Mouse (Mus musculus) CH12.LX (cell line): ENCODE data around the gene Pitpnm2. TPM values are rescaled to one million over a fixed set of nuclear protein-coding genes. Genes with fewer than 3 reads are reported as not detected.

Experiments used
- DNase-seq: peaks from one replicate; pipeline ENCODE4 v3.0.0-alpha.2; 2013; ENCODE audit errors: extremely low read depth
- H3K27ac ChIP-seq: 2 replicates; pipeline ENCODE4 v1.5.1; 2012; ENCODE audit warnings: low read depth, mild to moderate bottlenecking, control low read depth, moderate library complexity; ENCODE audit not compliant: insufficient read depth
- H3K27me3 ChIP-seq: replicated peaks from 2 replicates; pipeline ENCODE3; 2012; ENCODE audit warnings: inconsistent platforms
- H3K36me3 ChIP-seq, 2 experiments: replicated peaks in 1 of 2; 2 replicates each; pipeline versions ENCODE3 to v1.6.1; 2012; ENCODE audit warnings: inconsistent platforms in 1 of 2, low read length in 1 of 2, mild to moderate bottlenecking in 1 of 2, mixed read lengths in 1 of 2, moderate library complexity in 1 of 2; ENCODE audit not compliant: control insufficient read depth in 1 of 2, insufficient read depth in 1 of 2
- H3K4me1 ChIP-seq, 2 experiments: 2 replicates each; pipeline ENCODE4 v1.6.1; 2012; ENCODE audit warnings: inconsistent platforms in 1 of 2, moderate library complexity in 1 of 2; ENCODE audit not compliant: insufficient read depth in 2 of 2, control insufficient read depth in 1 of 2
- H3K4me2 ChIP-seq: 2 replicates; pipeline ENCODE4 v1.6.1; 2012; ENCODE audit warnings: low read depth, mild to moderate bottlenecking, control low read depth; ENCODE audit not compliant: poor library complexity, insufficient read depth, severe bottlenecking
- H3K4me3 ChIP-seq, 3 experiments: fragments of 150-350 bp in 1 of 3; sonication (generic) in 1 of 3; replicated peaks in 1 of 3; 2 replicates each; pipeline versions ENCODE3 to v1.5.1; 2011 to 2012; ENCODE audit warnings: low read depth in 2 of 3, low read length in 2 of 3, mild to moderate bottlenecking in 2 of 3, moderate library complexity in 2 of 3, control low read depth in 1 of 3, improper control_type of control experiment in 1 of 3, inconsistent platforms in 1 of 3, mixed read lengths in 1 of 3; ENCODE audit not compliant: poor library complexity in 1 of 3
- H3K79me2 ChIP-seq: replicated peaks from 2 replicates; pipeline ENCODE4 v1.6.1; 2012; ENCODE audit warnings: mild to moderate bottlenecking, moderate library complexity; ENCODE audit not compliant: control insufficient read depth, poor library complexity, insufficient read depth, severe bottlenecking; ENCODE audit errors: extremely low read depth
- H3K9ac ChIP-seq: 2 replicates; pipeline ENCODE4 v1.6.1; 2012; ENCODE audit warnings: low read depth, mild to moderate bottlenecking, control low read depth, moderate library complexity; ENCODE audit not compliant: insufficient read depth
- H3K9me3 ChIP-seq: replicated peaks from 2 replicates; pipeline ENCODE3; 2012; ENCODE audit warnings: low read length, inconsistent platforms, mixed read lengths
- CHD1 ChIP-seq: IDR thresholded peaks from 2 replicates; pipeline ENCODE4 v1.6.1; 2012; ENCODE audit warnings: low read depth, low read length, improper control_type of control experiment, inconsistent platforms
- CTCF ChIP-seq, 2 experiments: IDR thresholded peaks in 1 of 2; conservative IDR thresholded peaks in 1 of 2; 2 replicates each; pipeline ENCODE4 v1.5.1; 2011 to 2012; ENCODE audit warnings: low read depth in 2 of 2, low read length in 2 of 2, improper control_type of control experiment in 1 of 2, inconsistent platforms in 1 of 2, mild to moderate bottlenecking in 1 of 2, moderate library complexity in 1 of 2
- HCFC1 ChIP-seq: IDR thresholded peaks from 2 replicates; pipeline ENCODE4 v1.6.1; 2012; ENCODE audit warnings: low read depth, mild to moderate bottlenecking, inconsistent platforms, low read length, improper control_type of control experiment
- MEF2A ChIP-seq: IDR thresholded peaks from 2 replicates; pipeline ENCODE4 v1.6.1; 2014; ENCODE audit warnings: low read depth, mild to moderate bottlenecking, inconsistent platforms, low read length, improper control_type of control experiment, borderline replicate concordance
- MXI1 ChIP-seq: IDR thresholded peaks from 2 replicates; pipeline ENCODE4 v1.6.1; 2011; ENCODE audit warnings: mild to moderate bottlenecking, low read depth, low read length, improper control_type of control experiment
- MYC ChIP-seq: IDR thresholded peaks from 2 replicates; pipeline ENCODE4 v1.6.1; 2011; ENCODE audit warnings: low read depth, mild to moderate bottlenecking, improper control_type of control experiment, low read length
- NELFE ChIP-seq: IDR thresholded peaks from 2 replicates; pipeline ENCODE4 v1.6.1; 2011; ENCODE audit warnings: low read depth, low read length, improper control_type of control experiment
- NRF1 ChIP-seq: IDR thresholded peaks from 2 replicates; pipeline ENCODE4 v1.6.1; 2014; ENCODE audit warnings: low read depth, mild to moderate bottlenecking, inconsistent platforms, low read length, improper control_type of control experiment, moderate library complexity
- PAX5 ChIP-seq: IDR thresholded peaks from 2 replicates; pipeline ENCODE4 v1.6.1; 2012; ENCODE audit warnings: low read length, inconsistent platforms, mixed read lengths
- SMC3 ChIP-seq: IDR thresholded peaks from 2 replicates; pipeline ENCODE4 v1.6.1; 2011; ENCODE audit warnings: low read depth, low read length, improper control_type of control experiment
- TBP ChIP-seq: conservative IDR thresholded peaks from 2 replicates; pipeline ENCODE4 v1.6.1; 2011; ENCODE audit warnings: low read depth, low read length, improper control_type of control experiment
- USF1 ChIP-seq: IDR thresholded peaks from 2 replicates; pipeline ENCODE4 v1.6.1; 2014; ENCODE audit warnings: low read depth, mild to moderate bottlenecking, inconsistent platforms, low read length, improper control_type of control experiment
- ZC3H11A ChIP-seq: IDR thresholded peaks from 2 replicates; pipeline ENCODE4 v1.6.1; 2012; ENCODE audit warnings: low read depth, mild to moderate bottlenecking, inconsistent platforms, low read length, improper control_type of control experiment
- ZKSCAN1 ChIP-seq: IDR thresholded peaks from 2 replicates; pipeline ENCODE4 v1.6.1; 2012; ENCODE audit warnings: low read depth, inconsistent platforms, low read length, improper control_type of control experiment, borderline replicate concordance
- dilution Hi-C: fragments of 300-500 bp; cut with MboI; formaldehyde crosslinking; loops from 2 replicates; pipeline ENCODE4 v1.14.3; 2020; ENCODE audit warnings: low sequenced_read_pairs; ENCODE audit not compliant: extremely low pct_unique_long_range_greater_than_20kb, extremely low pct_ligation_motif_present
- in situ Hi-C: fragments of 300-500 bp; cut with MboI; formaldehyde crosslinking; loops from 3 replicates; pipeline ENCODE4 v1.14.3; 2019; ENCODE audit warnings: low sequenced_read_pairs, low pct_ligation_motif_present, low pct_unique_long_range_greater_than_20kb, mixed read lengths
- polyA plus RNA-seq: library from polyadenylated mRNA; unstranded; fragments of >175 nt; gene quantifications from 2 replicates; pipeline ENCODE4 v1.2.1, GENCODE M21; 2012; ENCODE audit warnings: low read depth; ENCODE audit not compliant: insufficient read length
- total RNA-seq, 2 experiments: library from RNA; depleted of rRNA; stranded (reverse); fragments of 300-350 nt in 1 of 2; fragments of >200 nt in 1 of 2; gene quantifications; 2 replicates each; pipeline ENCODE4 v1.2.3; 2012 to 2014

Pitpnm2 gene
- total and polyA plus RNA-seq, 3 experiments, result 1.0 to 11.9 (median 5.3) TPM

- TF ChIP-seq PAX5 (no peak), MXI1 (no peak), ZKSCAN1 (no peak), CTCF (conservative IDR thresholded peaks at IDR 0.05 in 1 of 2, IDR thresholded peaks at IDR 0.05 in 1 of 2; ENCODE audit: low read depth in 2 of 2, low read length in 2 of 2) (no peak), TBP (no peak), NRF1 (no peak), ZC3H11A (no peak), CHD1 (no peak), HCFC1 (no peak), USF1 (no peak), NELFE (no peak), MEF2A (no peak)
- Histone ChIP-seq H3K36me3 (peaks cover 35 to 47% of the 10 kb centered on the region in 2 experiments), H3K4me3 (no peak overlapping the region), H3K9ac (no peak overlapping the region), H3K27ac (no peak overlapping the region), H3K4me2 (no peak overlapping the region), H3K27me3 (no peaks in the 10 kb centered on the region), H3K79me2 (peaks cover 10% of the 10 kb centered on the region), H3K9me3 (no peaks in the 10 kb centered on the region), H3K4me1 (peaks cover 15 to 50% of the 10 kb centered on the region in 2 experiments)
- no peak for DNase-seq
- dilution Hi-C loops, result no loop called here
- in situ Hi-C loops, result loop anchor here (5.0 kb wide), 1 partner anchor 38 kb away; no protein-coding TSS in a partner anchor
Measured at GRCm38 (mm10) chr5:124114276-124115025, 135.1 kb downstream of the Pitpnm2 start.

DNA sequence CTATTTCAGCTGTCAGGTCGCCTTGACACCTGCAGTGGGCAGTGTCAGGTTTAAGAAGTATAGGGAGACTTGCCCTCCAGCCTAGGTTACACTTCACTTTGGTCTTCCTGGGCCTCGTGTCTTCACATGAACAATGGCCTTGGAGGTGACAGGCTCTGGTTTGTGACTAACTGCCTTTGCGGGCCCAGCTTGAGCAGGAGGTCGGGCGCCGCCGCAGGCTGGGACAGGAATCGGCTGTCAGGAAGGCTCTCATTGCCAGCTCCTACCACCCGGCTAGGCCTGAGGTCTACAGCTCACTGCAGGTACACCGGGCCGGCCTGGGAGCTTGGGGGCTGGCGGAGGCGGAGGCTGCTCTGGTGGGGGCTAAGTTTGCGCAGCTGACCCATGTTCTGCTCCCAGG is 136.5 kb downstream of the Pitpnm2 start:
- in situ Hi-C loops (no loop called here), dilution Hi-C loops (no loop called here)
- Histone ChIP-seq H3K27ac (no peak overlapping the region), H3K4me2 (peak overlapping the region; percentile 81), H3K9me3 (no peaks in the 10 kb centered on the region), H3K9ac (peak overlapping the region; percentile 54), H3K36me3 (peaks cover 24 to 33% of the 10 kb centered on the region in 2 experiments), H3K27me3 (no peaks in the 10 kb centered on the region), H3K79me2 (peaks cover 10% of the 10 kb centered on the region), H3K4me1 (peaks cover 13 to 36% of the 10 kb centered on the region in 2 experiments), H3K4me3 (peak overlapping the region; percentile 88 to 99 (median 94))
- TF ChIP-seq CTCF (conservative IDR thresholded peaks at IDR 0.05 in 1 of 2, IDR thresholded peaks at IDR 0.05 in 1 of 2; ENCODE audit: low read depth in 2 of 2, low read length in 2 of 2), result peak in 1 of 2 experiments; percentile 64; a peak in 2 of 4 replicates
- peak; percentile 17; the same call in 1 of the 2 replicates for TF ChIP-seq SMC3
- TF ChIP-seq MYC, result no peak
- DNase-seq, result peak; percentile 63
